Mouse (Mus musculus): ENCODE data around the gene Nfic.

Gene Nfic

DNA sequence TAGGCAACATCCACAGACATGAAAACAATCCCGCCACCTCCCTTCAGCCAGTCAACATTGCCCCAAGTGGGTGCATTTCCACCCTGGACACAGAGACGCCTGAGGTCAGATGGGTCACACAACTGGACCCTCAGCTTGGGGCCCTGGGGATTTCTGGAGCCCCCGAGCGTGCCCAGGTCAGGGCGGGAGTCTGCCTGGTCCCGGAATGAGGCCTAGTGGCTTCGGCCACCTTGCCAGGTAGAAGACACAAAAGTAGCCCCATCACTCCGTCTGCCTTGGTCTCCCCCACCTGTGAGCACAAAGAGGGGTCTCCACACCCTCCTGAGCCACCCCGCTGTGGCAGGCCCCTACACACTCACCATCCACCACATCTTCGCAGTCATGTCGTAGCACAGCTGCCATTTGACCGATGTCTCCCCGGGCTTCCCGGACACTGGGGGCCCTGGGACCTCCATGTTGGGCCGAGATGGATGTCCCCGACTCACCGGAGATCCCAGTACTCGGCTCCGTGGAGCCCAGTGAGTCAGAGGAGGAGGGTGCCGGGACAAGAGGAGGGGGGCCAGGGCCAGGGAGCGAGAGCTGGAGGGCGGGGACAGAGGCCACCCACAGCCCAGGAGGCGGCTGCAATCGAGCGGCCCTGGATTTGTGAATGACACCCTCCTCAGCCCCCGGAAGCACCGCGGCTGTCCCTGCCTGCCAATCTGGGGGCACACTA is at the start of gene Nfic:
Gene Nfic (minus strand): TSS at position 455 of the 715 bp plus-strand sequence.
- DNase-seq: no peak

DNA sequence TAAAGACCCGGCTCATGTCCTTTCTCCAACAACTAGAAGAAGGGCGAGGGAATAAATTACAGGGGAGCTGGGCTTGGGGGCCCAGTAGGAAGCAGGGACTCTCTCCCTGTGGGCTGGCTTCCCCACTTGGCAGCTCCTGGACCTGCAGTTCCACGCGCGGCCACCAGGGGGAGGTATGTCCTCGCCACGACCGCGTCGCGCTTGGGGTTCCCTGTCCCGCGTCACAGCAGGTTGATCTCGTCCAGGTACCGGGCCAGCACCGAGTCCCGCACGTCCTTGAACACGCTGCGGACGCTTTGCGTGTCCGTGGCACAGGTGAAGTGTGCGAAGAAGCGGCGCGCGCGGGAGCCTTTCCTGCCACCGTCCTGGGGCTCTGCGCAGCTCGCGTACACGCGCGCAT is 47.2 kb upstream of the Nfic start:
- peak; percentile 79 for DNase-seq

GRCm38 (mm10) chr10:81501863-81502262 is 46.4 kb upstream of the Nfic start:
- DNase-seq: no peak

DNA sequence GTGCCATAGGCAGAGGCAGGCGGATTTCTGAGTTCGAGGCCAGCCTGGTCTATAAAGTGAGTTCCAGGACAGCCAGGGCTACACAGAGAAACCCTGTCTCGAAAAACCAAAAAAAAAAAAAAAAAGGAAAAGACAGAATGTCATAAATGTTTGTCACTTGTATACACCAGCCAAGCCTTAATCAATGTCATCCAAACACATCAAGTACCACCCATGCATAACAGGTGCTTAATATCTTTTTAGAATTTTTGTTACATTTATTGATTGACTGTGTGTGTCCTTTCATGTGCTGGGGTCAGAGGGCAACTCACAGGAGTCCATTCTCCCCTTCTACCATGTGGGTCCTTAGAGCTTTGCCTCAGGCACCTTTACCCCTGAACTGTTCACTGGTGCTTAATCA is 44.6 kb upstream of the Nfic start, which contains the start of gene S1pr4:
Gene S1pr4 (minus strand): TSS at position 101 of the 400 bp plus-strand sequence.
- DNase-seq: no peak

- peak; percentile 61 for DNase-seq
These were observed 43.9 kb upstream of the Nfic start for GRCm38 (mm10) chr10:81499250-81499901.

DNA sequence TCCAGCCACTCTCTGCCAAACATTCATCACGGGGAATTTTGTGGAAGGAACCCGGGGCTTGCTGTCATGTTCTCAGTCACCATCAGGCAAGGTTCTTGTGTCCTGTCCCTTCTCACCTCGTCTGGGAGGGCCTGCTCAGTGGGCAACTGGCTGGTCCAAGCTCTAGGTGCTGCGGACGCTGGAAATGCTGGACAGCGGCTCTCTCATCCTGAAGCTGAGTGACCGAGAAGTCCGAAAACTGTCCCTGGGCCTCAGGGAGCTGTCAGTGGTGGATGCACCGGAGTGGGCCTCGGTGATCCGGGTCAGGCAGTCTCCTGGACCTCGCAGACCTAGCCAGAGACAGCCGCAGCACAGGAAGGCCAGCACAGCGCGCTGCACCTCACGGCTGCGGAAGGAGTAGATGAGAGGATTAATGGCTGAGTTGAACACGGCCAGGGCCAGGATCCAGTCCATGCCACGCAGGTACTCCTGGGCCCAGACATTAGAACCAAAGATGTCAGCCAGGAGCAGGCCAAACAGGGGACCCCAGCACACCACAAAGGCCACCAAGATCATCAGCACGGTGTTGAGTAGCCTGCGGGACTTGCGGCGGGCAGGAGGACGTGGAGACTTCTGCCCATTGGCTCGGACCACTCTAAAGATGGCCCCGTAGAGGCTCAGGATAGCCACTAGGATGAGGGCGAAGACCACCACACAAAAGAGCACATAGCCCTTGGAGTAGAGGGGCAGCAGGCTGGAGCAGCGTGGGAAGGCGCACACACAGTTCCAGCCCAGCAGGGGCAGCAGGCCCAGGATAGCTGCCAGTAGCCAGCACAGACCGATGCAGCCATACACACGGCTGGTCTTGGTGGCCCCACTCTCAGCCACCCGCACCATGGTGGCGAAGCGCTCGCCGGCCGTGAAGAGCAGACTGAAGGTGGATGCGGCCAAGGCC is 43.1 kb upstream of the Nfic start:
- no peak for DNase-seq

- no peak for DNase-seq
These were observed 42.2 kb upstream of the Nfic start for GRCm38 (mm10) chr10:81497401-81498270.

DNA sequence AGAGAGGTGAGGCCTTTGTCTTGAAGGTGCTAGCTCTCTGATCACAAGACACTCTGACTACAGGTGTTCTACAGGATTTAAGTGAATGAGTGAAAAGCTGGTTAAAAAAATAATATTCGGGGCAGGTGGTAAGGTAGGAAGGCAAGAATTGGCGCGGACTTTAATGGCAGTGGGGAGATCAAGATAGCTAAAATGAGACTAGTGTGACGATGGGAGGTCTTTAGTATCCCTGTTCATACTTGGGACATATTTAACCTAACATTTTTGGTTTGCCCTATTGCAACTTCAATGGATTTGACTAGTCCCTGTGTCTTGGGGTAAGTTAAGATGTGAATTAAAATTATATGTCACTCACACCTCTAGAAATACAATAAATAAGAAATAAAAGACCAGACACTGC is 41.5 kb upstream of the Nfic start:
- DNase-seq: no peak

DNA sequence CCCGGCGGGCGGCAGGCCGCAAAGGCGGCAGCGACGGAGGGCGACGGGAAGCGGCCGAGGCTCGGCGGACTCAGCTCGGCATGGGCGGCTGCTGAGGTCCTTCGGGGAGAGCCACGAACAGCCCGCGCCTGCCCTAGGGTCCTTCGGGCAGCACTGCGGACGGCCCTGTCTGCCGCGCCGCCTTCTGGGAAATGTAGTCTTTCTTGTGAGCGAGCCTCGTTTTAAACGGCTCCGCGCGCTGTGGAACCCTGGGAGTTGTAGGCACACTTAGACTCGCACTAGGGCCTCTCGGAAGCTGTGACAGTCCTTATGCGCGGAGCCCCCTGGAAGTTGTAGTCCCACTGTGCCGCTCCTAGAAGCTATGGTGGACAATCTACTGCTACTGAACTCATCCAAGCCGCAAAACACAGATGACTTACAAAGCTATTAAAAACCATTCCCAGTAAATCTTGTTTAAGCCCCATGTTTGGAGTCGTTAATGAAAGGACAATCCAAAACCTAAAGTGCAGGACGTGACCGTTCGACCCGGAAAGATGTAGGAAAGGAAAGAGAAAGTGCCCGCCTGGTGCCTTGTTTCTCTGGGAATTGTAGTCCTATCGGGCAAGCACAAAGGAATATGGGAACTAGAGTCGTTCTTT is 40.9 kb upstream of the Nfic start, which contains the start of gene Ncln:
Gene Ncln (minus strand): TSS at position 129 of the 638 bp plus-strand sequence.
- DNase-seq: peak; percentile 99

DNA sequence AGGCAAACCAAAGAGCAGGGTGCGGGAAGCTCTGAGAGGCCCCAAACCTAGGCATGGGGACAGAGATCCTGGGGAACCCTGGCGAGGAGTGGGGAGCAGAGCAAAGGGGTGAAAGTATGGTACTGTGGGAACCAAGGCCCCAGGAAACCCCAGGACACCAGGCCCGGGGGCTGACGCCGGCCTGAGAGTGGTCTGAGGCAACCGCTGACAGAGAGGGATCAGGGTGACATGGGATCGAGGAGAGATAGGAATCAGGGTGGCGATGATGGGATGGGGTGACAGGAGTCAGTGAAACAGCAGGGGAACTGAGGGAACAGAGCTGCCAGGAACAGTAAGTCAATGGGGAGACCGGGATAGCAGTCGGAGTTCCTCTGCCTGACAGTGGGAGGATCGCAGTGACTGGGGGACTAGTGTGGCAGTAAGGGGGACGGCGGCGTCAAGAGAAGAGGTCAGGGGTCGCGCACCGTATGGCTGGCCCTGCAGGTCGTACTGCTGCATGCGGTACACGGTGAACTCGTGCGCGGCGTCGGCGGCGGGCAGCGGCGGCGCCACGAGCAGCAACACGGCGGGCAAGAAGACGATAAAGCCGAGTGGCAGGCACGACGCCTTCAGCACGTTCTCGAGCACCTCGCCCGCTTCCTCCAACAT is 40.3 kb upstream of the Nfic start:
- no peak for DNase-seq

GRCm38 (mm10) chr10:81495151-81495550 is 39.7 kb upstream of the Nfic start:
- DNase-seq: no peak

DNA sequence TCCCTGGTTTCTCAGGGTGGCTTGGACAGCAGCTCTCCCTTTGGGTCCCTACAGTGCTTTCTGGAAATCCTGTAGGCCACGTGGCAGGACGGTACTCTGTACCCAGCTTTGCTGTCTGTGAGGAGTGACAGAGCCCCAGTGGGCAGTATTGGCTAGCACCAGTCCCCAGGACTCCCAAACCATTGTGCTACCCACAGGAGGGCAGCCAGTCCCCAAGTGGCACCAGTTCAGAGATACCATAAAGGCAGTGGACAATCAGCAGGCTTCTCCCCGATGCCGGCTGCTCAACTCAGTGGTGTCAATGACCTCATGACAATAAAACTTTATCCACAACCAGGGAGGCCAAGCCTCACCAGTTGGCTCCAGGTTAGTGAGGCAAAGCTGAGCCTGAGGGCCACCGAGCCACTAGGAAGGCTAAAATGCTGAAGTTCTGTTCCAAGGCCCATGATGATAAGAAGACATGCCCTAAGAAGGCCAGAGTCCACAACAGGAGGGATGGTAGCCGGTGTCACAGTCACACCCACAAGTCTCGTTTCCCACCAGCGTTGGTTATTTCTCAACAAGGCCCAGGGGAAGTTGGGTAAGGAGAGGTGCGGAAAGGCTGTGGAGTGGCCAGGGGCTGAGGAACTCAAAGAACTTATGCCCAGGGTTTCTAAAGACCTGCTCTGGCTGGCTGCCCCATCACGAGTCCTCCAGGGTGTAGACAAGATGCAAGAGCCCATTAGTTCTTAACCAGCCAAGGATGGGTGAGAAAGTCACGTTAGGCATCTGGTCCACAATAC is 39.0 kb upstream of the Nfic start:
- no peak for DNase-seq

GRCm38 (mm10) chr10:81493601-81494220 is 38.3 kb upstream of the Nfic start:
- DNase-seq: no peak

GRCm38 (mm10) chr10:81492606-81493240 is 37.3 kb upstream of the Nfic start:
- DNase-seq: no peak

GRCm38 (mm10) chr10:81491018-81491417 is 35.6 kb upstream of the Nfic start:
- DNase-seq: no peak

DNA sequence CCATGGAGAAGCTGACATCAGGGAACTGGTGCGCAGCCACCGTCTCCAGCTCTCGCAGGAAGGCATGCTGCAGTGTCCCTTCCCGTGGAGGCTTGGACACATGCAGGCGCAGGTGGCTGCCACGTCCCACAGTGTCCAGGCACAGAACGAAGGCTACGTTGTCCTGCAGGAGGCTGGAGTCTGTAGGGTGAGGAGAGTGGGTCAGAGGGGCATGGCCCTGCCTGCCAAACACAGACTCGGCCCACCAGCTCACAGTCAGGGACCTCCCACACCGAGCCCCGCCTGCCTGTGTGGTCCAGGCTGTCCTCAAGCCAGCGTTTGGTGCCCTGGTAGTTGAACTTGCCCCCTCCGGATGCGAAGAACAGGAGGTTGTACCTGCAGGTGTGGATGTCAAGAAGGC is 34.5 kb upstream of the Nfic start:
- DNase-seq: no peak

GRCm38 (mm10) chr10:81488081-81488480 is 32.6 kb upstream of the Nfic start:
- DNase-seq: no peak

DNA sequence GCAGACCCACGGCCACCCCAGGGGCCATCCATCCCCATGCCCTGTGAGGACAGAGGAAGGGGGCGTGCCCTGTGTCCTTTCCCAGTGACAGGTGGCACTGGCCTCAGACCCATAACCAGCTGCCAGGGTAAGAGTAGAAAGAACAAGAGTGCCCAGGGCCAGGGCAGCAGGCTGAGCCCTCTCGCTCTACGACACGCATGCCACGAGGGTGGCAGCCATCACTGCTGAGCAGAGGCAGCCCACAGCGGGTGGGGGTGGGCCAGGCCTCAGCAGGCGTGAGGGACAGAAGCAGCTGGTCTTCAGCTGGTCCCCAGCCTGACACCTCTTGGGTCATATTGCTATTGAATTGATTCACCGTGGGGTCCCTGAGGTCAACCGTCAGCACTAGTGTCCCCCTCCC is 31.1 kb upstream of the Nfic start:
- no peak for DNase-seq

GRCm38 (mm10) chr10:81485479-81486018 is 30.1 kb upstream of the Nfic start:
- no peak for DNase-seq

Measured in kidney, adult 11 months (tissue).